Mouse (Mus musculus) liver, postnatal 0 days (tissue): ENCODE measurements around the gene Klhl40.

ENCODE experiments used
- CTCF ChIP-seq: sonication (generic); IDR thresholded peaks from 2 replicates; pipeline ENCODE4 v1.5.1; 2016; ENCODE audit warnings: antibody characterized with exemption, low read depth
- EP300 ChIP-seq: IDR thresholded peaks from 2 replicates; pipeline ENCODE4 v1.6.1; 2016; ENCODE audit warnings: antibody characterized with exemption, low read depth, mild to moderate bottlenecking

- TF ChIP-seq EP300 = no peak
- TF ChIP-seq CTCF = no peak
These were observed 16.9 kb upstream of the Klhl40 start for GRCm38 (mm10) chr9:121760271-121761090.
